Mouse (Mus musculus) ES-Bruce4 (cell line): ENCODE measurements at regions not wholly inside any gene's neighbourhood (a gene's known extent, or its start where the extent isn't known, plus 50 kb on each side); places are given as distances from the start of the nearest gene placed in this dataset.

Experiments
- CTCF ChIP-seq: IDR thresholded peaks from one replicate; pipeline ENCODE4 v1.8.1; 2011; ENCODE audit warnings: low read depth, low read length
- EP300 ChIP-seq: IDR thresholded peaks from 2 replicates; pipeline ENCODE4 v1.6.1; 2011; ENCODE audit warnings: low read depth, low read length; ENCODE audit not compliant: insufficient read depth
- POLR2A ChIP-seq: IDR thresholded peaks from one replicate; pipeline ENCODE4 v1.8.1; 2011; ENCODE audit warnings: low read length; ENCODE audit not compliant: insufficient read depth

DNA sequence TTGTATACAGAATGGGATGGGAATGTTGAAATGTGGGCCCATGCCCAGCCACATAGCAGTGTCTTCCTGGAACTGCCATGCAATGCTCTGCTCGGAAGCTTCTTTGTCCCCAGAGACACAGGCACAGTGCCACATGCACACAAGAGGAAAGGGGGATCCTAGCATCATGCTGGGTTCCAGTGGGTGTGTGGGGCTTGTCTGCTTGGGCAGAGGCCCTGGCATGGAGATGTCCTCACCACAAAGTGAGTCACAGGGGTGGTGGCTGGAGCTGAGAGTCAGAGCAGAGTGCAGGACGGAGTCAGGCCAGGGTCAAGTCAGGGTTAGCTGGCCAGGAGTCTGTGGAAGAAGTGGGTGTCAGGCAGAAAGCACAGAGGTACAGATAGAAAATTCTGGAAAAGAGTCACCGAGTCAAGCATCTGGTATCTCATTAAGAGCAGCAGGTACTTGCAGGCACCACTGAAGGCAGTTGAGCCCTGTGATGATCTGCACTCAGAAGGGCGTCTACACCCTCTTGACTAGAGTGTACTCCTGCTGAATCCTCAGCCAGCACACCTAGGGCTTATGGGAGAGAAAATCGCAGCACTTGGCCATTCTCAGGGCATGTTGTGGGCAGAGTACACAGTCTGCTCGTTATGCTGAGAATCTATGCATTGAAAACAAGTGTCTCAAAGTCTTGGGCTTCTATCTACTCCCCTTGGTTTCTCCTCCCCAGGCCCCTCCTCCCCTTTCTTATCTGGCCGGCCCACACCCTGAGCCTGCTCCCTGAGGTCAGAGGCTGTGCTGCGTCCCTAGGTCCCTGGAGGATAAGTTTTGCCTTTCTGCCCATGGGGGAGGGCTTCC lies 85.3 kb downstream of the Ackr3 start:
- TF ChIP-seq EP300 (no peak), POLR2A (no peak), CTCF (no peak)
